24 mouse cellular contexts compared by ENCODE assay signal in genomic region chr15:101196961-101197360, GRCm38 (mm10). TPM values are rescaled to one million over a fixed set of nuclear protein-coding genes. Genes with fewer than 3 reads are reported as not detected.
DNase-seq lines count a peak whose midpoint lies in the region; ATAC-seq lines count a peak whose summit lies in the region.
"Had no signal": no experiment of that assay in that cellular context is flagged by ENCODE, and none has a peak within 500 bp of the region (broad histone marks: within the 10 kb centered on the region; RNA-seq: fewer than 3 reads in every experiment).

No protein-coding gene starts in this region.

- peaks cover 65% of the 10 kb centered on the region for H3K4me1 ChIP-seq in kidney, embryonic 15.5 days
- H3K4me1 ChIP-seq in midbrain, embryonic 11.5 days (ENCODE audit: control insufficient read depth, insufficient read depth, low read length): peaks cover 8% of the 10 kb centered on the region
- H3K4me1 ChIP-seq in midbrain, embryonic 14.5 days (ENCODE audit: control insufficient read depth, insufficient read depth, low read length): 0 out of 2 replicates have a peak, but pooled peaks cover 6% of the 10 kb centered on the region

- DNase-seq in kidney, postnatal 10 days: no peak
- peak; percentile 31 for DNase-seq in kidney, postnatal 14 days
- no peak for DNase-seq in kidney, adult 8-10 months
- DNase-seq in midbrain, embryonic 11.5 days (ENCODE audit: low spot score, missing footprints): peak; percentile 86
- no peak for DNase-seq in midbrain, embryonic 14.5 days
- no peak for DNase-seq in cerebellum, adult 9-11 months
- DNase-seq: adrenal gland, adult 8-10 months; adrenal gland, postnatal 25 days; cerebellum, adult 11-12 months; cerebellum, adult 8-10 months; cerebellum, postnatal 14 days; gastrocnemius, postnatal 10 days; gastrocnemius, postnatal 36 days; heart, adult 2 months; heart, postnatal 14 days; heart, postnatal 4 days had no signal

- H3K27ac ChIP-seq in kidney, embryonic 15.5 days: peak overlapping the region; percentile 88
- no peak overlapping the region for H3K27ac ChIP-seq in midbrain, embryonic 11.5 days (ENCODE audit: low read depth, low read length)
- no peak overlapping the region for H3K27ac ChIP-seq in midbrain, embryonic 14.5 days (replicated peaks; ENCODE audit: low read depth, low read length)
- H3K27ac ChIP-seq: forebrain, embryonic 10.5 days; forebrain, embryonic 13.5 days; heart, adult 2 months; heart, embryonic 10.5 days; heart, embryonic 13.5 days; hindbrain, embryonic 14.5 days had no signal

- H3K4me3 ChIP-seq in kidney, embryonic 15.5 days (replicated peaks): no peak overlapping the region
- H3K4me3 ChIP-seq in midbrain, embryonic 11.5 days (ENCODE audit: low read depth, low read length): no peak overlapping the region
- H3K4me3 ChIP-seq in midbrain, embryonic 14.5 days (replicated peaks; ENCODE audit: low read depth, low read length): no peak overlapping the region
- H3K4me3 ChIP-seq: forebrain, embryonic 10.5 days; forebrain, embryonic 13.5 days; heart, adult 2 months; heart, embryonic 10.5 days; heart, embryonic 13.5 days had no signal

- no peak overlapping the region for H3K4me2 ChIP-seq in kidney, embryonic 15.5 days
- H3K4me2 ChIP-seq in midbrain, embryonic 11.5 days: no peak overlapping the region
- H3K4me2 ChIP-seq in midbrain, embryonic 14.5 days (ENCODE audit: low read length): no peak overlapping the region
- H3K4me2 ChIP-seq: forebrain, embryonic 13.5 days; heart, embryonic 13.5 days; hindbrain, embryonic 14.5 days had no signal

- no peak for ATAC-seq in kidney, embryonic 15.5 days (replicated peaks; ENCODE audit: low FRiP score)
- ATAC-seq in midbrain, embryonic 11.5 days (ENCODE audit: low FRiP score): no peak
- no peak for ATAC-seq in midbrain, embryonic 14.5 days (ENCODE audit: low FRiP score, low TSS enrichment)
- ATAC-seq: activated CD4-positive, CD25-positive, alpha-beta regulatory T cell, adult 4 months; CD4-positive, CD25-positive, alpha-beta regulatory T cell, adult 4 months; forebrain, embryonic 13.5 days had no signal

- no peak overlapping the region for H3K9ac ChIP-seq in kidney, embryonic 15.5 days
- no peak overlapping the region for H3K9ac ChIP-seq in midbrain, embryonic 11.5 days (ENCODE audit: low read length)
- no peak overlapping the region for H3K9ac ChIP-seq in midbrain, embryonic 14.5 days (replicated peaks; ENCODE audit: low read length)
- H3K9ac ChIP-seq: forebrain, embryonic 13.5 days; heart, embryonic 13.5 days; hindbrain, embryonic 14.5 days had no signal

- no peaks in the 10 kb centered on the region for H3K27me3 ChIP-seq in kidney, embryonic 15.5 days
- H3K27me3 ChIP-seq in midbrain, embryonic 11.5 days (ENCODE audit: control insufficient read depth, insufficient read depth, low read length): no peaks in the 10 kb centered on the region
- H3K27me3 ChIP-seq in midbrain, embryonic 14.5 days (ENCODE audit: control insufficient read depth, insufficient read depth, low read length): no peaks in the 10 kb centered on the region
- H3K27me3 ChIP-seq: heart, embryonic 13.5 days had no signal

- H3K9me3 ChIP-seq in kidney, embryonic 15.5 days (replicated peaks): no peaks in the 10 kb centered on the region
- H3K9me3 ChIP-seq in midbrain, embryonic 11.5 days (ENCODE audit: control insufficient read depth, low read length): no peaks in the 10 kb centered on the region
- H3K9me3 ChIP-seq in midbrain, embryonic 14.5 days (ENCODE audit: control insufficient read depth, low read length): no peaks in the 10 kb centered on the region
- H3K9me3 ChIP-seq: forebrain, embryonic 13.5 days; heart, embryonic 10.5 days; heart, embryonic 13.5 days had no signal

- H3K36me3 ChIP-seq in kidney, embryonic 15.5 days: peaks cover 68% of the 10 kb centered on the region
- peaks cover 46% of the 10 kb centered on the region for H3K36me3 ChIP-seq in midbrain, embryonic 11.5 days (ENCODE audit: control insufficient read depth, insufficient read depth, low read length)
- peaks cover 77% of the 10 kb centered on the region for H3K36me3 ChIP-seq in midbrain, embryonic 14.5 days (ENCODE audit: control insufficient read depth, insufficient read depth, low read length)

RNA-seq across cellular contexts. Expression of gene Acvr1b, which starts 23.1 kb away (rescaled TPM):
- 6.2 and 6.4 TPM in 2 replicates for polyA plus RNA-seq in kidney, embryonic 15.5 days (2015; fragmentation: Nextera tagmentation; extraction: Ambion mirVana)
- polyA plus RNA-seq in midbrain, embryonic 11.5 days (2014; fragmentation: Nextera tagmentation; extraction: Ambion mirVana): 14.7 and 15.2 TPM in 2 replicates
- polyA plus RNA-seq in midbrain, embryonic 14.5 days (2014; fragmentation: Nextera tagmentation; extraction: Ambion mirVana): 30.4 and 39.0 TPM in 2 replicates

RNA-seq across cellular contexts. Expression of gene Grasp, which starts 27.0 kb away (rescaled TPM):
- polyA plus RNA-seq in kidney, embryonic 15.5 days (2015; fragmentation: Nextera tagmentation; extraction: Ambion mirVana): 4.7 TPM in 2 replicates
- polyA plus RNA-seq in midbrain, embryonic 11.5 days (2014; fragmentation: Nextera tagmentation; extraction: Ambion mirVana): 3.6 and 4.5 TPM in 2 replicates
- 0.93 and 0.97 TPM in 2 replicates for polyA plus RNA-seq in midbrain, embryonic 14.5 days (2014; fragmentation: Nextera tagmentation; extraction: Ambion mirVana)
- polyA plus RNA-seq: activated CD4-positive, CD25-positive, alpha-beta regulatory T cell, adult 4 months had no signal

RNA-seq across cellular contexts. Expression of gene Nr4a1, which starts 57.1 kb away (rescaled TPM):
- 9.8 and 10.0 TPM in 2 replicates for polyA plus RNA-seq in kidney, embryonic 15.5 days (2015; fragmentation: Nextera tagmentation; extraction: Ambion mirVana)
- polyA plus RNA-seq in midbrain, embryonic 11.5 days (2014; fragmentation: Nextera tagmentation; extraction: Ambion mirVana): 1.3 TPM in 2 replicates
- polyA plus RNA-seq in midbrain, embryonic 14.5 days (2014; fragmentation: Nextera tagmentation; extraction: Ambion mirVana): 2.9 and 3.5 TPM in 2 replicates

Comparison
In these comparisons a context has a peak if more than half of its experiments do, and no peak if none do; other contexts are left out.
1. DNase-seq: peak in kidney, postnatal 14 days (single experiment) and midbrain, embryonic 11.5 days (single experiment); none in kidney, postnatal 10 days (single experiment), kidney, adult 8-10 months (0 of 2), midbrain, embryonic 14.5 days (single experiment) and cerebellum, adult 9-11 months (single experiment).